Comparison of ENCODE assay signal across 7 mouse cellular contexts in the genomic region with DNA sequence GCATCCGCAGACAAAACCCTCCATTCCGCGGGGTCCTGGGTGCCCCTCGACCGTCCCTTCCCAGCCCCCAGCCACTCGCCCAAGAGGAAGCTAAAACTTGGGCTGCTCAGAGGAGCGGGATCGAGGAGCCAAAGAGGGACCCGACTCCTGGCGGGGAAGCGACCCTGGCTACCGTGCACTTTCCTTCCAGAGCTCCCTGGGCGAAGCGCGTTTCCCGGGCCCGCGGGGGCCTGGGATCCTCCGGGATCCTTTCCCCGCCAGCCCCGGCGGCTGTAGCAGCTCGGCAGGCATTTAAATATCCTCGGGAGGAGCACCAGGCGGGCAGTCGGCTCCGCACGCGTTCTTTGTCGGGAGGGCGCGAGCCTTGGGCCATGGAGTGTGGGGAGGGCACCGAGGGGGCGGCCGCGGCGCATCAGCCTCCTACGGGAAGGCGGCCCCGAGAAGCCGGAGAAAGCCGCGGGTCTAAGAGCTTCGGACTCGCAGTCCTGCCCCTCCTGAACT. TPM values are rescaled to one million over a fixed set of nuclear protein-coding genes. Genes with fewer than 3 reads are reported as not detected.
DNase-seq lines count a peak whose midpoint lies in the region; ATAC-seq and TF ChIP-seq lines count a peak whose summit lies in the region.

No protein-coding gene starts in this region.

- H3K36me3 ChIP-seq in heart, embryonic 11.5 days (ENCODE audit: control insufficient read depth, insufficient read depth, low read length), result no peaks in the 10 kb centered on the region

- ATAC-seq in heart, embryonic 11.5 days (replicated peaks; ENCODE audit: insufficient number of reproducible peaks, low FRiP score, low TSS enrichment), result 0 out of 2 replicates have a peak, but pooled peaks have one; percentile 23

- H3K27ac ChIP-seq in bone marrow macrophage, adult 2 months (ENCODE audit: insufficient read depth, low read depth, low read length), result peak overlapping the region; percentile 85
- peak overlapping the region; percentile 92 for H3K27ac ChIP-seq in heart, embryonic 11.5 days (ENCODE audit: low read depth, low read length)

- H3K9me3 ChIP-seq in heart, embryonic 11.5 days (replicated peaks; ENCODE audit: control insufficient read depth, low read length), result no peaks in the 10 kb centered on the region

- TF ChIP-seq POLR2A in bone marrow macrophage, adult 2 months (IDR thresholded peaks at IDR 0.05; ENCODE audit: borderline replicate concordance, low read depth, low read length), result no peak

- peak overlapping the region; percentile 62 for H3K4me3 ChIP-seq in bone marrow macrophage, adult 2 months (ENCODE audit: insufficient read depth, low read length)
- H3K4me3 ChIP-seq in heart, embryonic 11.5 days (ENCODE audit: low read depth, low read length), result peak overlapping the region; percentile 91

- DNase-seq in thymus, postnatal 4 days, result peak; percentile 28
- no peak for DNase-seq in thymus, postnatal 36 days
- peak; percentile 62 to 71 for DNase-seq in kidney, postnatal 4 days
- DNase-seq in neural tube, embryonic 10.5 days (ENCODE audit: extremely low spot score, low spot score), result peak; percentile 79
- DNase-seq in layer of hippocampus, adult 8-10 months (ENCODE audit: low spot score in 2 of 2), result no peak

- WGBS in heart, embryonic 11.5 days (ENCODE audit: insufficient replicate concordance), result under 1% methylated on average over 42 of the region's 45 CpGs

- H3K4me1 ChIP-seq in bone marrow macrophage, adult 2 months (ENCODE audit: control insufficient read depth, insufficient read depth, low read length), result peaks cover 4% of the 10 kb centered on the region; the same call in 1 of the 2 replicates
- H3K4me1 ChIP-seq in heart, embryonic 11.5 days (ENCODE audit: control insufficient read depth, insufficient read depth, low read length), result 0 out of 2 replicates have a peak, but pooled peaks cover 3% of the 10 kb centered on the region

- TF ChIP-seq CTCF in bone marrow macrophage, adult 2 months (IDR thresholded peaks at IDR 0.05; ENCODE audit: low read depth, low read length), result no peak

- H3K27me3 ChIP-seq in heart, embryonic 11.5 days (ENCODE audit: control insufficient read depth, insufficient read depth, low read length), result no peaks in the 10 kb centered on the region

- peak overlapping the region; percentile 98 for H3K9ac ChIP-seq in heart, embryonic 11.5 days (ENCODE audit: low read depth, low read length)

- H3K4me2 ChIP-seq in heart, embryonic 11.5 days, result peak overlapping the region; percentile 98

RNA-seq across cellular contexts. Expression of a gene that starts 1.2 kb away (rescaled TPM):
- polyA plus RNA-seq in bone marrow macrophage, adult 2 months (2012; ENCODE audit: insufficient read depth, insufficient read length, missing spikeins), result 1.8 and 2.7 TPM in 2 replicates
- polyA plus RNA-seq in heart, embryonic 11.5 days (2014; fragmentation: Nextera tagmentation; extraction: Ambion mirVana), result 31.7 and 42.6 TPM in 2 replicates
- under 1 TPM; 0.13 to 0.37 (median 0.18) TPM for total RNA-seq in layer of hippocampus, adult 8-10 months (2022)

Comparison
In these comparisons a context has a peak if more than half of its experiments do, and no peak if none do; other contexts are left out.
1. DNase-seq: peak in thymus, postnatal 4 days (single experiment), kidney, postnatal 4 days (2 of 2) and neural tube, embryonic 10.5 days (single experiment); none in thymus, postnatal 36 days (0 of 2) and layer of hippocampus, adult 8-10 months (0 of 2).